Mouse (Mus musculus) forebrain, postnatal 0 days (tissue): ENCODE measurements at regions not wholly inside any gene's neighbourhood (a gene's known extent, or its start where the extent isn't known, plus 50 kb on each side); places are given as distances from the start of the nearest gene placed in this dataset.
A peak's percentile ranks its signal among the peaks of the same experiment; 100 is the strongest.
"Not testable (repeated sequence)": the region's sequence is repeated elsewhere in the genome, so short reads cannot be mapped to it uniquely, and the experiment has no call there.

Source experiments
- ATAC-seq: fragments of 200-750 bp; cut with Nextera tagmentation; 2 replicates; pipeline ENCODE4 v1.8.0; 2017; ENCODE audit warnings: mild to moderate bottlenecking, moderate library complexity
- DNase-seq: peaks from one replicate; pipeline ENCODE4 v3.0.0-alpha.2; 2015
- H3K27ac ChIP-seq: fragments of 300-500 bp; sonication (generic); 2 replicates; pipeline ENCODE4 v1.5.1; 2014; ENCODE audit warnings: low read depth, mild to moderate bottlenecking, antibody characterized with exemption, low read length, moderate library complexity, mixed read lengths
- H3K27me3 ChIP-seq: fragments of 300-500 bp; sonication (generic); 2 replicates; pipeline ENCODE4 v1.6.1; 2014; ENCODE audit warnings: mild to moderate bottlenecking, low read length, mixed read lengths; ENCODE audit not compliant: insufficient read depth
- H3K36me3 ChIP-seq: fragments of 300-500 bp; sonication (generic); 2 replicates; pipeline ENCODE4 v1.6.1; 2014; ENCODE audit warnings: mild to moderate bottlenecking, moderate library complexity; ENCODE audit not compliant: insufficient read depth
- H3K4me1 ChIP-seq: fragments of 300-500 bp; sonication (generic); 2 replicates; pipeline ENCODE4 v1.6.1; 2014; ENCODE audit warnings: antibody characterized with exemption; ENCODE audit not compliant: insufficient read depth
- H3K4me2 ChIP-seq: fragments of 300-500 bp; sonication (generic); 2 replicates; pipeline ENCODE4 v1.6.1; 2014; ENCODE audit warnings: low read depth, mild to moderate bottlenecking, moderate library complexity
- H3K4me3 ChIP-seq: fragments of 300-500 bp; sonication (generic); 2 replicates; pipeline ENCODE4 v1.5.1; 2014; ENCODE audit warnings: low read depth, low read length, mixed read lengths
- H3K9ac ChIP-seq: fragments of 300-500 bp; sonication (generic); 2 replicates; pipeline ENCODE4 v1.6.1; 2014; ENCODE audit warnings: mild to moderate bottlenecking
- H3K9me3 ChIP-seq: fragments of 300-500 bp; sonication (generic); 2 replicates; pipeline ENCODE4 v1.6.1; 2016; ENCODE audit warnings: low read length
- CTCF ChIP-seq: sonication (generic); IDR thresholded peaks from 2 replicates; pipeline ENCODE4 v1.5.1; 2016; ENCODE audit warnings: antibody characterized with exemption, control low read depth, low read depth
- WGBS: fragments of 180-500 bp; shearing (Covaris S2); extraction: QIAGEN DNeasy Blood & Tissue Kit; methylation state at CpG from one replicate; pipeline ENCODE4 v1.1.7; 2014; 5-methylcytosine and 5-hydroxymethylcytosine counted together

- Histone ChIP-seq H3K9me3 (no peaks in the 10 kb centered on the region), H3K27ac (no peak overlapping the region), H3K4me1 (no peaks in the 10 kb centered on the region), H3K4me2 (no peak overlapping the region), H3K9ac (no peak overlapping the region), H3K4me3 (no peak overlapping the region), H3K36me3 (no peaks in the 10 kb centered on the region), H3K27me3 (no peaks in the 10 kb centered on the region)
- TF ChIP-seq CTCF, result no peak
- WGBS, result 93% methylated on average over 4 of the region's 4 CpGs
- ATAC-seq (no peak), DNase-seq (no peak)
These were observed 110.5 kb upstream of the Frmd4a start for GRCm38 (mm10) chr2:3907026-3907425.

GRCm38 (mm10) chr2:3908192-3908591, 109.3 kb upstream of the Frmd4a start:
- Histone ChIP-seq H3K27me3 (no peaks in the 10 kb centered on the region), H3K36me3 (no peaks in the 10 kb centered on the region), H3K4me3 (no peak overlapping the region), H3K4me1 (no peaks in the 10 kb centered on the region), H3K9me3 (no peaks in the 10 kb centered on the region), H3K27ac (no peak overlapping the region), H3K4me2 (no peak overlapping the region), H3K9ac (no peak overlapping the region)
- peak; percentile 27; the same call in 1 of the 2 replicates for ATAC-seq
- WGBS, result 48% methylated on average over 3 of the region's 3 CpGs
- TF ChIP-seq CTCF, result no peak
- DNase-seq, result peak; percentile 35

GRCm38 (mm10) chr2:3910086-3910891, 107.2 kb upstream of the Frmd4a start:
- peak overlapping the region; percentile 67; the same call in 1 of the 2 replicates for H3K27ac ChIP-seq
- TF ChIP-seq CTCF, result no peak
- 34% methylated on average over 9 of the region's 9 CpGs for WGBS
- H3K4me2 ChIP-seq, result no peak overlapping the region
- peak; percentile 82 for ATAC-seq
- H3K9ac ChIP-seq, result no peak overlapping the region
- H3K4me1 ChIP-seq, result no peaks in the 10 kb centered on the region
- H3K36me3 ChIP-seq, result no peaks in the 10 kb centered on the region
- no peaks in the 10 kb centered on the region for H3K27me3 ChIP-seq
- H3K9me3 ChIP-seq, result no peaks in the 10 kb centered on the region
- DNase-seq, result peak; percentile 55
- no peak overlapping the region for H3K4me3 ChIP-seq

- ATAC-seq (peak; percentile 23; the same call in 1 of the 2 replicates), DNase-seq (no peak)
- Histone ChIP-seq H3K27me3 (no peaks in the 10 kb centered on the region), H3K9me3 (no peaks in the 10 kb centered on the region), H3K27ac (no peak overlapping the region), H3K9ac (no peak overlapping the region), H3K4me1 (no peaks in the 10 kb centered on the region), H3K4me3 (no peak overlapping the region), H3K4me2 (no peak overlapping the region), H3K36me3 (no peaks in the 10 kb centered on the region)
- 80% methylated on average over 7 of the region's 7 CpGs for WGBS
- TF ChIP-seq CTCF, result no peak
These were observed 102.4 kb upstream of the Frmd4a start for GRCm38 (mm10) chr2:3915141-3915540.

GRCm38 (mm10) chr2:3916365-3916764, 101.2 kb upstream of the Frmd4a start:
- H3K4me1 ChIP-seq, result no peaks in the 10 kb centered on the region
- no peaks in the 10 kb centered on the region for H3K27me3 ChIP-seq
- ATAC-seq (no peak), DNase-seq (no peak)
- no peak overlapping the region for H3K4me2 ChIP-seq
- no peak for TF ChIP-seq CTCF
- WGBS, result 91% methylated on average over 3 of the region's 3 CpGs
- H3K9me3 ChIP-seq, result no peaks in the 10 kb centered on the region
- no peak overlapping the region for H3K9ac ChIP-seq
- H3K27ac ChIP-seq, result no peak overlapping the region
- H3K4me3 ChIP-seq, result no peak overlapping the region
- no peaks in the 10 kb centered on the region for H3K36me3 ChIP-seq

- TF ChIP-seq CTCF, result no peak
- no peak overlapping the region for H3K9ac ChIP-seq
- no peak overlapping the region for H3K4me2 ChIP-seq
- no peaks in the 10 kb centered on the region for H3K27me3 ChIP-seq
- H3K4me1 ChIP-seq, result no peaks in the 10 kb centered on the region
- H3K27ac ChIP-seq, result no peak overlapping the region
- no peaks in the 10 kb centered on the region for H3K9me3 ChIP-seq
- H3K36me3 ChIP-seq, result no peaks in the 10 kb centered on the region
- H3K4me3 ChIP-seq, result no peak overlapping the region
- ATAC-seq, result peak; percentile 32; the same call in 1 of the 2 replicates
- 61% methylated on average over 6 of the region's 6 CpGs for WGBS
- no peak for DNase-seq
These were observed 99.4 kb upstream of the Frmd4a start for GRCm38 (mm10) chr2:3918156-3918555.

- WGBS, result 48% methylated on average over 3 of the region's 3 CpGs
These were observed 97.6 kb upstream of the Frmd4a start for GRCm38 (mm10) chr2:3919893-3920292.

GRCm38 (mm10) chr2:3921084-3921483, 96.4 kb upstream of the Frmd4a start:
- WGBS, result 87% methylated on average over 2 of the region's 2 CpGs
- not testable (repeated sequence) for ATAC-seq, H3K4me2 ChIP-seq, H3K27ac ChIP-seq, H3K27me3 ChIP-seq, H3K9me3 ChIP-seq, H3K9ac ChIP-seq, H3K4me3 ChIP-seq, H3K36me3 ChIP-seq, DNase-seq
- H3K4me1 ChIP-seq, result peaks cover 14% of the 10 kb centered on the region; the same call in 1 of the 2 replicates

More at GRCm38 (mm10) chr2:3919893-3920292, 97.6 kb upstream of the Frmd4a start:
- Histone ChIP-seq H3K27ac (no peak overlapping the region), H3K27me3 (no peaks in the 10 kb centered on the region), H3K4me2 (no peak overlapping the region), H3K4me3 (no peak overlapping the region), H3K4me1 (peaks cover 5% of the 10 kb centered on the region; the same call in 1 of the 2 replicates), H3K9ac (no peak overlapping the region), H3K9me3 (no peaks in the 10 kb centered on the region), H3K36me3 (no peaks in the 10 kb centered on the region)
- ATAC-seq (no peak), DNase-seq (no peak)
- TF ChIP-seq CTCF, result no peak
